ENCODE assay signal across 26 mouse cellular contexts in genomic region chr16:22797521-22797920, GRCm38 (mm10). TPM values are rescaled to one million over a fixed set of nuclear protein-coding genes. Genes with fewer than 3 reads are reported as not detected.
DNase-seq lines count a peak whose midpoint lies in the region; ATAC-seq lines count a peak whose summit lies in the region.
"Had no signal": no experiment of that assay in that cellular context is flagged by ENCODE, and none has a peak within 500 bp of the region (broad histone marks: within the 10 kb centered on the region; RNA-seq: fewer than 3 reads in every experiment).

No protein-coding gene starts in this region.

- no peak overlapping the region for H3K4me2 ChIP-seq in hindbrain, embryonic 16.5 days (ENCODE audit: low read length)
- no peak overlapping the region for H3K4me2 ChIP-seq in intestine, embryonic 16.5 days (ENCODE audit: low read depth, low read length)
- H3K4me2 ChIP-seq: embryonic facial prominence, embryonic 12.5 days; hindbrain, embryonic 12.5 days; limb, embryonic 15.5 days; lung, embryonic 14.5 days; midbrain, embryonic 12.5 days had no signal

- H3K27me3 ChIP-seq in hindbrain, embryonic 16.5 days (replicated peaks; ENCODE audit: control insufficient read depth, insufficient read depth, low read length), result peaks cover 13% of the 10 kb centered on the region
- H3K27me3 ChIP-seq in intestine, embryonic 16.5 days (replicated peaks; ENCODE audit: control insufficient read depth, insufficient read depth, low read length), result no peaks in the 10 kb centered on the region
- H3K27me3 ChIP-seq: embryonic facial prominence, embryonic 12.5 days; limb, embryonic 15.5 days had no signal

- H3K9me3 ChIP-seq in hindbrain, embryonic 16.5 days (ENCODE audit: control insufficient read depth, low read length), result no peaks in the 10 kb centered on the region
- H3K9me3 ChIP-seq in intestine, embryonic 16.5 days (ENCODE audit: control insufficient read depth, low read length), result no peaks in the 10 kb centered on the region
- H3K9me3 ChIP-seq: embryonic facial prominence, embryonic 12.5 days; hindbrain, embryonic 12.5 days; limb, embryonic 15.5 days; midbrain, embryonic 12.5 days had no signal

- WGBS in hindbrain, embryonic 16.5 days, result 69% methylated on average over 5 of the region's 5 CpGs
- WGBS in intestine, embryonic 16.5 days, result 68% methylated on average over 5 of the region's 5 CpGs

- no peak overlapping the region for H3K4me3 ChIP-seq in hindbrain, embryonic 16.5 days (ENCODE audit: low read length)
- no peak overlapping the region for H3K4me3 ChIP-seq in intestine, embryonic 16.5 days (ENCODE audit: low read length)
- H3K4me3 ChIP-seq: embryonic facial prominence, embryonic 12.5 days; hindbrain, embryonic 12.5 days; limb, embryonic 15.5 days; midbrain, embryonic 12.5 days had no signal

- H3K9ac ChIP-seq in hindbrain, embryonic 16.5 days (ENCODE audit: low read depth, low read length), result no peak overlapping the region
- no peak overlapping the region for H3K9ac ChIP-seq in intestine, embryonic 16.5 days (ENCODE audit: low read depth, low read length)
- H3K9ac ChIP-seq: embryonic facial prominence, embryonic 12.5 days; hindbrain, embryonic 12.5 days; limb, embryonic 15.5 days; liver, embryonic 14.5 days; lung, embryonic 14.5 days; midbrain, embryonic 12.5 days had no signal

- no peak overlapping the region for H3K27ac ChIP-seq in hindbrain, embryonic 16.5 days (ENCODE audit: low read depth, low read length)
- H3K27ac ChIP-seq in intestine, embryonic 16.5 days (ENCODE audit: low read length), result no peak overlapping the region
- H3K27ac ChIP-seq: embryonic facial prominence, embryonic 12.5 days; hindbrain, embryonic 12.5 days; kidney, postnatal 0 days; limb, embryonic 15.5 days; liver, embryonic 14.5 days; midbrain, embryonic 12.5 days had no signal

- peak; percentile 51 to 79 for DNase-seq in layer of hippocampus, adult 18-20 months (ENCODE audit: low spot score in 2 of 2)
- DNase-seq in layer of hippocampus, adult 9-10 months (ENCODE audit: low spot score), result no peak
- peak; percentile 83 for DNase-seq in cerebellum, adult 8-10 months
- DNase-seq in cerebellum, postnatal 36 days, result peak; percentile 79 to 83
- no peak for DNase-seq in urinary bladder, postnatal 4 days (ENCODE audit: low spot score in 2 of 2)
- DNase-seq: adrenal gland, postnatal 36 days; gastrocnemius, postnatal 25 days; heart, adult 18-20 months; kidney, adult 2 months; lung, embryonic 14.5 days; right cerebral cortex, postnatal 14 days; spleen, adult 18-20 months had no signal

- H3K4me1 ChIP-seq in hindbrain, embryonic 16.5 days (ENCODE audit: control insufficient read depth, insufficient read depth, low read depth, low read length), result peaks cover 6% of the 10 kb centered on the region
- no peaks in the 10 kb centered on the region for H3K4me1 ChIP-seq in intestine, embryonic 16.5 days (ENCODE audit: control insufficient read depth, insufficient read depth, low read length)

- no peak for ATAC-seq in hindbrain, embryonic 16.5 days
- ATAC-seq in intestine, embryonic 16.5 days, result no peak
- ATAC-seq: CD4-positive, CD25-positive, alpha-beta regulatory T cell, adult 4 months had no signal

- no peaks in the 10 kb centered on the region for H3K36me3 ChIP-seq in hindbrain, embryonic 16.5 days (ENCODE audit: control insufficient read depth, insufficient read depth, low read length)
- H3K36me3 ChIP-seq in intestine, embryonic 16.5 days (ENCODE audit: control insufficient read depth, insufficient read depth, low read length), result no peaks in the 10 kb centered on the region
- H3K36me3 ChIP-seq: embryonic facial prominence, embryonic 12.5 days; hindbrain, embryonic 12.5 days; limb, embryonic 15.5 days; midbrain, embryonic 12.5 days had no signal

RNA-seq across cellular contexts. Expression of gene Crygs, which starts 13.9 kb away (rescaled TPM):
- total RNA-seq in layer of hippocampus, adult 18-20 months (2021), result not detected
- 0.18 and 0.25 TPM in 2 replicates for polyA plus RNA-seq in hindbrain, embryonic 16.5 days (2015; fragmentation: Nextera tagmentation; extraction: Ambion mirVana)
- not detected in 2 replicates for polyA plus RNA-seq in intestine, embryonic 16.5 days (2015; fragmentation: Nextera tagmentation; extraction: Ambion mirVana)
- total RNA-seq: adrenal gland, postnatal 36 days; gastrocnemius, postnatal 25 days; heart, adult 18-20 months; heart, postnatal 25 days; megakaryocyte, adult 5-6 weeks had no signal
- polyA plus RNA-seq: CD4-positive, CD25-positive, alpha-beta regulatory T cell, adult 4 months; forebrain, embryonic 11.5 days; heart, embryonic 14.5 days; hindbrain, embryonic 12.5 days; limb, embryonic 15.5 days; liver, embryonic 14.5 days; lung, embryonic 14.5 days; midbrain, embryonic 12.5 days; neural tube, embryonic 11.5 days had no signal

RNA-seq across cellular contexts. Expression of gene Tbccd1, which starts 59.9 kb away (rescaled TPM):
- total RNA-seq in layer of hippocampus, adult 18-20 months (2021), result 10 to 100 TPM; 15.0 to 16.4 TPM
- 20.1 and 23.5 TPM in 2 replicates for polyA plus RNA-seq in hindbrain, embryonic 16.5 days (2015; fragmentation: Nextera tagmentation; extraction: Ambion mirVana)
- polyA plus RNA-seq in intestine, embryonic 16.5 days (2015; fragmentation: Nextera tagmentation; extraction: Ambion mirVana), result 31.0 and 31.6 TPM in 2 replicates

Comparison
In these comparisons a context has a peak if more than half of its experiments do, and no peak if none do; other contexts are left out.
1. DNase-seq: peak in layer of hippocampus, adult 18-20 months (2 of 2), cerebellum, adult 8-10 months (single experiment) and cerebellum, postnatal 36 days (2 of 2); none in layer of hippocampus, adult 9-10 months (single experiment) and urinary bladder, postnatal 4 days (0 of 2).